Mouse (Mus musculus) myocyte (in vitro differentiated cells): ENCODE measurements around the gene Mrpl40. TPM values are rescaled to one million over a fixed set of nuclear protein-coding genes. Genes with fewer than 3 reads are reported as not detected.

Source experiments
- H3K27me3 ChIP-seq: one replicate; pipeline ENCODE4 v1.6.1; 2011; ENCODE audit not compliant: control insufficient read depth, insufficient read depth, insufficient read length
- H3K36me3 ChIP-seq: one replicate; pipeline ENCODE4 v1.6.1; 2011; ENCODE audit not compliant: control insufficient read depth, insufficient read depth
- H3K4me2 ChIP-seq: one replicate; pipeline ENCODE4 v1.6.1; 2011; ENCODE audit warnings: low read depth, control low read depth
- H3K4me3 ChIP-seq: one replicate; pipeline ENCODE4 v1.5.1; 2011; ENCODE audit warnings: mild to moderate bottlenecking, control low read depth, moderate library complexity
- H3K79me2 ChIP-seq: one replicate; pipeline ENCODE4 v1.6.1; 2011; ENCODE audit not compliant: control insufficient read depth, insufficient read depth
- H3ac ChIP-seq: one replicate; pipeline ENCODE4 v1.6.1; 2011; ENCODE audit not compliant: control insufficient read depth, insufficient read length
- CEBPB ChIP-seq: IDR thresholded peaks from 2 replicates; pipeline ENCODE4 v1.6.1; 2011; ENCODE audit warnings: mild to moderate bottlenecking, moderate library complexity; ENCODE audit not compliant: poor library complexity, insufficient read depth, severe bottlenecking
- E2F4 ChIP-seq: IDR thresholded peaks from one replicate; pipeline ENCODE4 v1.6.1; 2011; ENCODE audit warnings: mild to moderate bottlenecking, control low read depth, moderate library complexity; ENCODE audit not compliant: insufficient read depth
- MAX ChIP-seq: IDR thresholded peaks from one replicate; pipeline ENCODE4 v1.6.1; 2011; ENCODE audit warnings: low read depth, mild to moderate bottlenecking, control low read depth
- MYOD1 ChIP-seq, 3 experiments: IDR thresholded peaks; one replicate each; pipeline ENCODE4 v1.6.1; 2011; ENCODE audit warnings: control low read depth in 2 of 3, low read depth in 2 of 3, mild to moderate bottlenecking in 2 of 3, moderate library complexity in 1 of 3; ENCODE audit not compliant: insufficient read length in 2 of 3, control insufficient read depth in 1 of 3
- MYOG ChIP-seq, 3 experiments: IDR thresholded peaks; one replicate each; pipeline ENCODE4 v1.6.1; 2011; ENCODE audit warnings: control low read depth in 2 of 3, low read depth in 2 of 3, mild to moderate bottlenecking in 2 of 3; ENCODE audit not compliant: insufficient read length in 2 of 3, control insufficient read depth in 1 of 3, insufficient read depth in 1 of 3
- POLR2A ChIP-seq: IDR thresholded peaks from one replicate; pipeline ENCODE4 v1.6.1; 2011; ENCODE audit warnings: low read depth, mild to moderate bottlenecking, control low read depth, moderate library complexity; ENCODE audit not compliant: insufficient read length
- POLR2AphosphoS2 ChIP-seq: IDR thresholded peaks from one replicate; pipeline ENCODE4 v1.6.1; 2011; ENCODE audit warnings: low read depth, control low read depth; ENCODE audit not compliant: insufficient read length
- REST ChIP-seq: IDR thresholded peaks from one replicate; pipeline ENCODE4 v1.6.1; 2011; ENCODE audit warnings: mild to moderate bottlenecking, control low read depth, moderate library complexity; ENCODE audit not compliant: insufficient read depth, insufficient read length
- SRF ChIP-seq: IDR thresholded peaks from one replicate; pipeline ENCODE4 v1.6.1; 2011; ENCODE audit warnings: low read depth; ENCODE audit not compliant: control insufficient read depth, insufficient read length
- TCF12 ChIP-seq: IDR thresholded peaks from one replicate; pipeline ENCODE4 v1.6.1; 2011; ENCODE audit warnings: mild to moderate bottlenecking, control low read depth; ENCODE audit not compliant: poor library complexity, insufficient read depth, severe bottlenecking
- TCF3 ChIP-seq: IDR thresholded peaks from one replicate; pipeline ENCODE4 v1.6.1; 2011; ENCODE audit warnings: low read depth, control low read depth; ENCODE audit not compliant: insufficient read length
- USF1 ChIP-seq: IDR thresholded peaks from one replicate; pipeline ENCODE4 v1.6.1; 2011; ENCODE audit warnings: low read depth, mild to moderate bottlenecking, control low read depth, moderate library complexity
- polyA plus RNA-seq: library from polyadenylated mRNA; unstranded; fragments of >200 nt; fragmentation: generic; extraction: Trizol; gene quantifications from one replicate; pipeline ENCODE4 v1.2.1, GENCODE M21; 2012; ENCODE audit warnings: missing spikeins

Gene Mrpl40
- polyA plus RNA-seq, 1 experiment: 42.8 TPM

- H3K79me2 ChIP-seq: no peaks in the 10 kb centered on the region
- H3K27me3 ChIP-seq: no peaks in the 10 kb centered on the region
- TF ChIP-seq POLR2AphosphoS2 (no peak), REST (no peak), CEBPB (no peak), USF1 (no peak), POLR2A (no peak), SRF (no peak), MYOG (IDR thresholded peaks at IDR 0.05; ENCODE audit: control insufficient read depth in 1 of 3, insufficient read depth in 1 of 3, insufficient read length in 2 of 3, low read depth in 2 of 3) (no peak)
- no peak overlapping the region for H3K4me2 ChIP-seq
- no peak overlapping the region for H3K4me3 ChIP-seq
- H3ac ChIP-seq: no peak overlapping the region
- peaks cover 14% of the 10 kb centered on the region for H3K36me3 ChIP-seq
These were observed 38.3 kb downstream of the Mrpl40 start for GRCm38 (mm10) chr16:18838346-18838745.

GRCm38 (mm10) chr16:18836468-18837208, 40.0 kb downstream of the Mrpl40 start, which contains the start of the genes 2510002D24Rik and Gm28539:
TSS of gene 2510002D24Rik (plus strand) at chr16:18836578.
TSS of gene Gm28539 (plus strand) at chr16:18836584.
- H3K4me3 ChIP-seq: no peak within 1 kb of the TSS
- H3ac ChIP-seq: peak within 1 kb of the TSS; percentile 34
- H3K79me2 ChIP-seq: no peaks in the 10 kb centered on the region
- TF ChIP-seq REST: no peak
- TF ChIP-seq MYOG (IDR thresholded peaks at IDR 0.05; ENCODE audit: control insufficient read depth in 1 of 3, insufficient read depth in 1 of 3, insufficient read length in 2 of 3, low read depth in 2 of 3): no peak
- TF ChIP-seq USF1: no peak
- no peak for TF ChIP-seq TCF3
- no peak for TF ChIP-seq E2F4
- peak; percentile 61 for TF ChIP-seq POLR2AphosphoS2
- TF ChIP-seq MAX: no peak
- no peaks in the 10 kb centered on the region for H3K27me3 ChIP-seq
- H3K4me2 ChIP-seq: peak within 1 kb of the TSS; percentile 12
- H3K36me3 ChIP-seq: peaks cover 27% of the 10 kb centered on the region

GRCm38 (mm10) chr16:18836073-18836467, 40.6 kb downstream of the Mrpl40 start:
- H3K4me2 ChIP-seq: no peak overlapping the region
- H3K4me3 ChIP-seq: no peak overlapping the region
- no peaks in the 10 kb centered on the region for H3K27me3 ChIP-seq
- peak overlapping the region; percentile 34 for H3ac ChIP-seq
- peaks cover 33% of the 10 kb centered on the region for H3K36me3 ChIP-seq
- TF ChIP-seq TCF3: no peak
- no peak for TF ChIP-seq POLR2AphosphoS2
- no peak for TF ChIP-seq MAX
- no peak for TF ChIP-seq REST
- no peak for TF ChIP-seq MYOG (IDR thresholded peaks at IDR 0.05; ENCODE audit: control insufficient read depth in 1 of 3, insufficient read depth in 1 of 3, insufficient read length in 2 of 3, low read depth in 2 of 3)
- TF ChIP-seq TCF12: no peak
- TF ChIP-seq CEBPB: no peak
- TF ChIP-seq SRF: no peak
- TF ChIP-seq MYOD1 (IDR thresholded peaks at IDR 0.05; ENCODE audit: control insufficient read depth in 1 of 3, insufficient read length in 2 of 3, low read depth in 2 of 3): no peak
- no peak for TF ChIP-seq USF1
- TF ChIP-seq POLR2A: no peak
- no peak for TF ChIP-seq E2F4
- H3K79me2 ChIP-seq: no peaks in the 10 kb centered on the region

GRCm38 (mm10) chr16:18833486-18833885, 43.2 kb downstream of the Mrpl40 start:
- Histone ChIP-seq H3K4me2 (no peak overlapping the region), H3K4me3 (no peak overlapping the region), H3K79me2 (no peaks in the 10 kb centered on the region), H3K36me3 (peaks cover 57% of the 10 kb centered on the region), H3K27me3 (no peaks in the 10 kb centered on the region), H3ac (no peak overlapping the region)
- no peak for TF ChIP-seq TCF3
- TF ChIP-seq E2F4: no peak
- TF ChIP-seq POLR2AphosphoS2: no peak
- TF ChIP-seq POLR2A: no peak
- TF ChIP-seq REST: no peak
- no peak for TF ChIP-seq MYOD1 (IDR thresholded peaks at IDR 0.05; ENCODE audit: control insufficient read depth in 1 of 3, insufficient read length in 2 of 3, low read depth in 2 of 3)
- TF ChIP-seq SRF: no peak

- no peaks in the 10 kb centered on the region for H3K27me3 ChIP-seq
- H3K4me2 ChIP-seq: no peak overlapping the region
- H3K79me2 ChIP-seq: no peaks in the 10 kb centered on the region
- TF ChIP-seq POLR2A (no peak), E2F4 (no peak), USF1 (no peak), TCF3 (no peak), SRF (no peak), MYOD1 (IDR thresholded peaks at IDR 0.05; ENCODE audit: control insufficient read depth in 1 of 3, insufficient read length in 2 of 3, low read depth in 2 of 3) (no peak), TCF12 (no peak), CEBPB (no peak), POLR2AphosphoS2 (no peak), MYOG (IDR thresholded peaks at IDR 0.05; ENCODE audit: control insufficient read depth in 1 of 3, insufficient read depth in 1 of 3, insufficient read length in 2 of 3, low read depth in 2 of 3) (no peak), MAX (no peak), REST (no peak)
- no peak overlapping the region for H3ac ChIP-seq
- peaks cover 83% of the 10 kb centered on the region for H3K36me3 ChIP-seq
- no peak overlapping the region for H3K4me3 ChIP-seq
These were observed 47.6 kb downstream of the Mrpl40 start for GRCm38 (mm10) chr16:18829102-18829501.
